Mouse (Mus musculus) effector memory CD4-positive, alpha-beta T cell, adult 7 months (primary cell): Measurements from ENCODE around the gene Sfi1. TPM values are rescaled to one million over a fixed set of nuclear protein-coding genes. Genes with fewer than 3 reads are reported as not detected.

Experiments used
- polyA plus RNA-seq: library from polyadenylated mRNA; unstranded; fragments of 100-300 nt; shearing (Covaris generic); gene quantifications from one replicate; pipeline ENCODE4 v1.2.1, GENCODE M21; 2017

The Sfi1 gene
- polyA plus RNA-seq = 44.1 TPM

GRCm38 (mm10) chr11:3193363-3193762 lies at the start of gene Sfi1:
Sfi1 (minus strand) TSS chr11:3193463.

GRCm38 (mm10) chr11:3202231-3202701 lies 9.0 kb upstream of the Sfi1 start, which contains the start of gene Eif4enif1:
Eif4enif1 (plus strand) TSS chr11:3202392.

Other genes starting within 250 kb of the Sfi1 start
- 31.4 TPM for gene Eif4enif1, start 8.9 kb upstream of the Sfi1 start, polyA plus RNA-seq
- gene Drg1, start 73.0 kb upstream of the Sfi1 start, polyA plus RNA-seq = 106 TPM
- 21.6 TPM for gene Patz1, start 95.4 kb upstream of the Sfi1 start, polyA plus RNA-seq
- gene Pik3ip1, start 136.9 kb upstream of the Sfi1 start, polyA plus RNA-seq = 75.5 TPM
- gene Limk2, start 215.7 kb upstream of the Sfi1 start, polyA plus RNA-seq = 44.7 TPM